Mouse (Mus musculus): ENCODE measurements around the gene Pigu. TPM values are rescaled to one million over a fixed set of nuclear protein-coding genes. Genes with fewer than 3 reads are reported as not detected.

The Pigu gene
- 61.3 and 61.5 TPM in 2 replicates for polyA plus RNA-seq (2015; fragmentation: Nextera tagmentation; extraction: Ambion mirVana)

GRCm38 (mm10) chr2:155356971-155357591 lies at the start of gene Pigu:
Gene Pigu, minus strand, starts transcription at chr2:155357430.
- H3K27ac ChIP-seq (ENCODE audit: low read length), result peak within 1 kb of the TSS; percentile 74
- H3K4me1 ChIP-seq (ENCODE audit: control insufficient read depth, insufficient read depth, low read length), result peaks cover 7% of the 10 kb centered on the region; the same call in 1 of the 2 replicates
- H3K27me3 ChIP-seq (replicated peaks; ENCODE audit: control insufficient read depth, insufficient read depth, low read length), result no peaks in the 10 kb centered on the region
- H3K4me2 ChIP-seq (ENCODE audit: low read depth, low read length), result peak within 1 kb of the TSS; percentile 78
- under 1% methylated on average over 38 of the region's 38 CpGs for WGBS
- peak; percentile 99 for ATAC-seq
- peak within 1 kb of the TSS; percentile 83 for H3K9ac ChIP-seq (ENCODE audit: low read depth, low read length)
- no peaks in the 10 kb centered on the region for H3K36me3 ChIP-seq (ENCODE audit: control insufficient read depth, insufficient read depth, low read length)
- H3K4me3 ChIP-seq (ENCODE audit: low read length), result peak within 1 kb of the TSS; percentile 91
- no peaks in the 10 kb centered on the region for H3K9me3 ChIP-seq (ENCODE audit: control insufficient read depth, low read length)

DNA sequence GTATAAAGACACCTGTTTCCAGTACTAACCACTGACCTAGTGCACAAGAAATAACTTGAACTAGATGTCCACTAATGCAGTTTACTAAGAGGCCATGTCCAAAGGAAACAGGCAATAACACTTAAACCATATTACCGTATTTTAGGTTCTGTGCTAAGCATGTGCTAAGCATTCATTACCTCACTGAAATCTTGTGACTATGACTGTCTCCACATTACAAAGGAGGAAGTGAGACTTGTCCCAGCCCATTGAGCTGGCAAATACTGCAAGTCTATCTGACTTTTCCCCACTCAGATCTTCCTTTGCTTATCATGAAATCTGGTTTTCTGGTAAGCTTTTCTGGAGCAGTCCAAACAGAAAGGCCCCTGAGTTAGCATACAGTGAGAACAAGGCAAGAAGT lies 47.4 kb upstream of the Pigu start:
- no peaks in the 10 kb centered on the region for H3K4me1 ChIP-seq (ENCODE audit: control insufficient read depth, insufficient read depth, low read length)
- H3K4me3 ChIP-seq (ENCODE audit: low read length), result no peak overlapping the region
- H3K9ac ChIP-seq (ENCODE audit: low read depth, low read length), result no peak overlapping the region
- ATAC-seq, result no peak
- no peaks in the 10 kb centered on the region for H3K9me3 ChIP-seq (ENCODE audit: control insufficient read depth, low read length)
- H3K4me2 ChIP-seq (ENCODE audit: low read depth, low read length), result no peak overlapping the region
- H3K27ac ChIP-seq (ENCODE audit: low read length), result no peak overlapping the region
- 0 out of 2 replicates have a peak, but pooled peaks cover 7% of the 10 kb centered on the region for H3K36me3 ChIP-seq (ENCODE audit: control insufficient read depth, insufficient read depth, low read length)
- WGBS, result 90% methylated on average over 1 of the region's 1 CpGs
- H3K27me3 ChIP-seq (replicated peaks; ENCODE audit: control insufficient read depth, insufficient read depth, low read length), result no peaks in the 10 kb centered on the region

- no peaks in the 10 kb centered on the region for H3K9me3 ChIP-seq (ENCODE audit: control insufficient read depth, low read length)
- no peaks in the 10 kb centered on the region for H3K27me3 ChIP-seq (replicated peaks; ENCODE audit: control insufficient read depth, insufficient read depth, low read length)
- WGBS, result 94% methylated on average over 4 of the region's 4 CpGs
- 0 out of 2 replicates have a peak, but pooled peaks cover 5% of the 10 kb centered on the region for H3K36me3 ChIP-seq (ENCODE audit: control insufficient read depth, insufficient read depth, low read length)
- no peak overlapping the region for H3K4me3 ChIP-seq (ENCODE audit: low read length)
- H3K9ac ChIP-seq (ENCODE audit: low read depth, low read length), result no peak overlapping the region
- H3K4me1 ChIP-seq (ENCODE audit: control insufficient read depth, insufficient read depth, low read length), result no peaks in the 10 kb centered on the region
- no peak overlapping the region for H3K4me2 ChIP-seq (ENCODE audit: low read depth, low read length)
- no peak overlapping the region for H3K27ac ChIP-seq (ENCODE audit: low read length)
- ATAC-seq, result no peak
Measured at GRCm38 (mm10) chr2:155401926-155402325, 44.7 kb upstream of the Pigu start.

DNA sequence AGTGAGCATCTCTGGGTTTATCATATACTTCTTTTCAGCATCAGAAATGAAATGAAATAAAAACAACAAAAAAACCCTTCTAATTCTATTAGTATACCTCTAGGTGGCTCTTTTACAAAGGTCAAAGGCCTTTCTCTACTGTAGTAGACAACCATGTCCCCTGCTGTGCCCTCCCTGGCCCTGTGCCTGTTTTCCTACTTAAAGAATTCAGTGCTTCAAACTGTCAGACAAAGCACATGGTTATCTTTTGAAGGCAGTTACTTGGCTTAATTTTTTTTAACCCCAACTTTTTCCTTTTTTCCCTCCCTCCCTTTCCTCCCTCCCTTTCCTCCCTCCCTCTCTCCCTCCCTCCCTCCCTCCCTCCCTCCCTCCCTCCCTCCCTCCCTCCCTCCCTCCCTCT lies 43.0 kb upstream of the Pigu start:
- no peaks in the 10 kb centered on the region for H3K4me1 ChIP-seq (ENCODE audit: control insufficient read depth, insufficient read depth, low read length)
- H3K27me3 ChIP-seq (replicated peaks; ENCODE audit: control insufficient read depth, insufficient read depth, low read length), result no peaks in the 10 kb centered on the region
- no peak for ATAC-seq
- no peaks in the 10 kb centered on the region for H3K9me3 ChIP-seq (ENCODE audit: control insufficient read depth, low read length)
- no peak overlapping the region for H3K4me2 ChIP-seq (ENCODE audit: low read depth, low read length)
- 0 out of 2 replicates have a peak, but pooled peaks cover under 1% of the 10 kb centered on the region for H3K36me3 ChIP-seq (ENCODE audit: control insufficient read depth, insufficient read depth, low read length)
- H3K27ac ChIP-seq (ENCODE audit: low read length), result no peak overlapping the region
- no peak overlapping the region for H3K4me3 ChIP-seq (ENCODE audit: low read length)
- no peak overlapping the region for H3K9ac ChIP-seq (ENCODE audit: low read depth, low read length)

GRCm38 (mm10) chr2:155394586-155394985 lies 37.4 kb upstream of the Pigu start:
- 78% methylated on average over 5 of the region's 5 CpGs for WGBS
- H3K27ac ChIP-seq (ENCODE audit: low read length), result no peak overlapping the region
- no peaks in the 10 kb centered on the region for H3K4me1 ChIP-seq (ENCODE audit: control insufficient read depth, insufficient read depth, low read length)
- no peak overlapping the region for H3K4me3 ChIP-seq (ENCODE audit: low read length)
- no peak overlapping the region for H3K9ac ChIP-seq (ENCODE audit: low read depth, low read length)
- no peaks in the 10 kb centered on the region for H3K9me3 ChIP-seq (ENCODE audit: control insufficient read depth, low read length)
- ATAC-seq, result no peak
- H3K27me3 ChIP-seq (replicated peaks; ENCODE audit: control insufficient read depth, insufficient read depth, low read length), result no peaks in the 10 kb centered on the region
- no peak overlapping the region for H3K4me2 ChIP-seq (ENCODE audit: low read depth, low read length)
- peaks cover under 1% of the 10 kb centered on the region; the same call in 1 of the 2 replicates for H3K36me3 ChIP-seq (ENCODE audit: control insufficient read depth, insufficient read depth, low read length)

- no peak overlapping the region for H3K9ac ChIP-seq (ENCODE audit: low read depth, low read length)
- peaks cover 3% of the 10 kb centered on the region; the same call in 1 of the 2 replicates for H3K36me3 ChIP-seq (ENCODE audit: control insufficient read depth, insufficient read depth, low read length)
- no peak overlapping the region for H3K4me3 ChIP-seq (ENCODE audit: low read length)
- H3K9me3 ChIP-seq (ENCODE audit: control insufficient read depth, low read length), result no peaks in the 10 kb centered on the region
- no peaks in the 10 kb centered on the region for H3K27me3 ChIP-seq (replicated peaks; ENCODE audit: control insufficient read depth, insufficient read depth, low read length)
- no peak overlapping the region for H3K27ac ChIP-seq (ENCODE audit: low read length)
- H3K4me2 ChIP-seq (ENCODE audit: low read depth, low read length), result no peak overlapping the region
- ATAC-seq, result no peak
- peaks cover 4% of the 10 kb centered on the region; the same call in 1 of the 2 replicates for H3K4me1 ChIP-seq (ENCODE audit: control insufficient read depth, insufficient read depth, low read length)
- WGBS, result 94% methylated on average over 2 of the region's 2 CpGs
Measured at GRCm38 (mm10) chr2:155388573-155388972, 31.3 kb upstream of the Pigu start.

GRCm38 (mm10) chr2:155387052-155387451 lies 29.8 kb upstream of the Pigu start:
- Histone ChIP-seq H3K9ac (ENCODE audit: low read depth, low read length) (no peak overlapping the region), H3K4me1 (ENCODE audit: control insufficient read depth, insufficient read depth, low read length) (peaks cover 10% of the 10 kb centered on the region; the same call in 1 of the 2 replicates), H3K36me3 (ENCODE audit: control insufficient read depth, insufficient read depth, low read length) (peaks cover 3% of the 10 kb centered on the region; the same call in 1 of the 2 replicates), H3K27me3 (replicated peaks; ENCODE audit: control insufficient read depth, insufficient read depth, low read length) (no peaks in the 10 kb centered on the region), H3K4me3 (ENCODE audit: low read length) (no peak overlapping the region), H3K27ac (ENCODE audit: low read length) (no peak overlapping the region), H3K9me3 (ENCODE audit: control insufficient read depth, low read length) (no peaks in the 10 kb centered on the region), H3K4me2 (ENCODE audit: low read depth, low read length) (no peak overlapping the region)
- 70% methylated on average over 4 of the region's 4 CpGs for WGBS
- ATAC-seq, result no peak

DNA sequence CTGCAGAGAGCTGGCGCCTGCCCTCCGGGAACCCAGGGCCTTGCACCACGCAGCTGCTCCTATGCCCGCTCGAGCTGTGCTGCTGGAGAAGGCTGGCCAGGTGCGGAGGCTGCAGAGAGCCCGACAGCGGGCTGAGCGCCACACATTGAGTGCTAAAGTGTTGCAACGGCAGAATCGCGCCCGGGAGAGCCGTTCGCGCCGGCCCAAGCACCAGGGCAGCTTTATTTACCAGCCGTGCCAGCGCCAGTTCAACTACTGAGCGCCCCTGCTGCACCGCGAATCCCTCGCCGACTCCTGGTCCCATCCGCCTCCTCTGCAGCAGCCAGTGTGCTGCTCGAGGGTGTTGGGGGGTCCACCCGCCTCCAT lies 29.3 kb upstream of the Pigu start:
- no peaks in the 10 kb centered on the region for H3K9me3 ChIP-seq (ENCODE audit: control insufficient read depth, low read length)
- H3K4me1 ChIP-seq (ENCODE audit: control insufficient read depth, insufficient read depth, low read length), result peaks cover 10% of the 10 kb centered on the region; the same call in 1 of the 2 replicates
- H3K4me2 ChIP-seq (ENCODE audit: low read depth, low read length), result no peak overlapping the region
- H3K36me3 ChIP-seq (ENCODE audit: control insufficient read depth, insufficient read depth, low read length), result peaks cover 3% of the 10 kb centered on the region; the same call in 1 of the 2 replicates
- H3K27me3 ChIP-seq (replicated peaks; ENCODE audit: control insufficient read depth, insufficient read depth, low read length), result no peaks in the 10 kb centered on the region
- ATAC-seq, result no peak
- no peak overlapping the region for H3K4me3 ChIP-seq (ENCODE audit: low read length)
- H3K27ac ChIP-seq (ENCODE audit: low read length), result no peak overlapping the region
- WGBS, result 25% methylated on average over 27 of the region's 27 CpGs
- H3K9ac ChIP-seq (ENCODE audit: low read depth, low read length), result no peak overlapping the region

- Histone ChIP-seq H3K4me3 (ENCODE audit: low read length) (no peak overlapping the region), H3K4me2 (ENCODE audit: low read depth, low read length) (no peak overlapping the region), H3K9me3 (ENCODE audit: control insufficient read depth, low read length) (no peaks in the 10 kb centered on the region), H3K9ac (ENCODE audit: low read depth, low read length) (no peak overlapping the region), H3K27me3 (replicated peaks; ENCODE audit: control insufficient read depth, insufficient read depth, low read length) (no peaks in the 10 kb centered on the region), H3K36me3 (ENCODE audit: control insufficient read depth, insufficient read depth, low read length) (peaks cover 3% of the 10 kb centered on the region; the same call in 1 of the 2 replicates), H3K27ac (ENCODE audit: low read length) (no peak overlapping the region), H3K4me1 (ENCODE audit: control insufficient read depth, insufficient read depth, low read length) (peaks cover 13% of the 10 kb centered on the region; the same call in 1 of the 2 replicates)
- ATAC-seq, result no peak
- WGBS, result 49% methylated on average over 18 of the region's 18 CpGs
Measured at GRCm38 (mm10) chr2:155385731-155386533, 28.7 kb upstream of the Pigu start.
